Mouse (Mus musculus) C2C12 (cell line): ENCODE data around the gene Rhbdf2. TPM values are rescaled to one million over a fixed set of nuclear protein-coding genes. Genes with fewer than 3 reads are reported as not detected.
A peak's percentile ranks its signal among the peaks of the same experiment; 100 is the strongest.

Experiments used
- H3K27me3 ChIP-seq: one replicate; pipeline ENCODE4 v1.6.1; 2011; ENCODE audit not compliant: control insufficient read depth, insufficient read depth, insufficient read length
- H3K36me3 ChIP-seq: one replicate; pipeline ENCODE4 v1.6.1; 2011; ENCODE audit not compliant: control insufficient read depth, insufficient read depth
- H3K4me3 ChIP-seq: one replicate; pipeline ENCODE4 v1.5.1; 2011; ENCODE audit warnings: mild to moderate bottlenecking, control low read depth; ENCODE audit not compliant: poor library complexity, insufficient read depth, severe bottlenecking
- H3K79me2 ChIP-seq: one replicate; pipeline ENCODE4 v1.6.1; 2011; ENCODE audit not compliant: control insufficient read depth, insufficient read depth
- H3K79me3 ChIP-seq: one replicate; pipeline ENCODE4 v1.6.1; 2011; ENCODE audit warnings: low read depth, control low read depth
- H3ac ChIP-seq: one replicate; pipeline ENCODE3; 2011; ENCODE audit warnings: low read depth; ENCODE audit not compliant: control insufficient read depth, insufficient read length
- CEBPB ChIP-seq: IDR thresholded peaks from one replicate; pipeline ENCODE4 v1.6.1; 2011; ENCODE audit warnings: low read depth, mild to moderate bottlenecking, control low read depth, moderate library complexity
- CTCF ChIP-seq: IDR thresholded peaks from one replicate; pipeline ENCODE4 v1.5.1; 2011; ENCODE audit not compliant: control insufficient read depth, insufficient read depth, insufficient read length
- FOSL1 ChIP-seq: IDR thresholded peaks from one replicate; pipeline ENCODE4 v1.8.0; 2011; ENCODE audit warnings: mild to moderate bottlenecking, low read length; ENCODE audit not compliant: poor library complexity, insufficient read depth, severe bottlenecking
- MAX ChIP-seq: IDR thresholded peaks from one replicate; pipeline ENCODE4 v1.6.1; 2011; ENCODE audit warnings: mild to moderate bottlenecking, control low read depth
- MYOD1 ChIP-seq: IDR thresholded peaks from one replicate; pipeline ENCODE4 v1.6.1; 2011; ENCODE audit warnings: low read depth; ENCODE audit not compliant: control insufficient read depth, insufficient read length
- MYOG ChIP-seq: IDR thresholded peaks from one replicate; pipeline ENCODE4 v1.6.1; 2011; ENCODE audit not compliant: control insufficient read depth, insufficient read length; ENCODE audit errors: extremely low read depth
- USF1 ChIP-seq: IDR thresholded peaks from one replicate; pipeline ENCODE4 v1.6.1; 2011; ENCODE audit warnings: low read depth, mild to moderate bottlenecking, control low read depth, moderate library complexity
- polyA plus RNA-seq: library from polyadenylated mRNA; unstranded; fragments of >200 nt; fragmentation: generic; extraction: Trizol; gene quantifications from one replicate; pipeline ENCODE4 v1.2.1, GENCODE M21; 2012; ENCODE audit warnings: missing spikeins

The Rhbdf2 gene
- polyA plus RNA-seq, 1 experiment = 1.9 TPM

DNA sequence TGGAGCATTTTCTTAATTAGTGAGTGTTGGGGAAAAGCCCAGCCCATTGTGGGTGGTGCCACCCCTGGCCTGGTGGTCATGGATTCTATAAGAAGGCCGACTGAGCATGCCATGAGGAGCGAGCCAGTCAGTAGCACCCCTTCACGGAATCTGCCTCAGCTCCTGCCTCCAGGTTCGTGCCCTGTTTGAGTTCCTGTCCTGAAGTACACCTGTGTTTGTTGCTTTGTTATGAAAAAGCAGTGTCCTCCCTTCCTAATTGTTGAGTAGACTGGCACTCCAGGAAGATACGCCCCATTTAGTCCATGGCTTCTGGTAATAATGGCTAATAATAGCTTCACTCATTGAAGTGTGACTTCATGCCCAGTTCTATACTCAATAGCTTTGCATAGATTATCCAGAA, 40.5 kb downstream of the Rhbdf2 start, which contains the start of gene Aanat:
Aanat (plus strand) TSS at position 123 of the 400 bp plus-strand sequence.
- H3K79me2 ChIP-seq = no peaks in the 10 kb centered on the region
- no peaks in the 10 kb centered on the region for H3K79me3 ChIP-seq
- no peak for TF ChIP-seq CTCF
- TF ChIP-seq MYOD1 = no peak
- no peak within 1 kb of the TSS for H3K4me3 ChIP-seq
- H3K27me3 ChIP-seq = no peaks in the 10 kb centered on the region
- H3K36me3 ChIP-seq = no peaks in the 10 kb centered on the region
- H3ac ChIP-seq = no peak within 1 kb of the TSS

DNA sequence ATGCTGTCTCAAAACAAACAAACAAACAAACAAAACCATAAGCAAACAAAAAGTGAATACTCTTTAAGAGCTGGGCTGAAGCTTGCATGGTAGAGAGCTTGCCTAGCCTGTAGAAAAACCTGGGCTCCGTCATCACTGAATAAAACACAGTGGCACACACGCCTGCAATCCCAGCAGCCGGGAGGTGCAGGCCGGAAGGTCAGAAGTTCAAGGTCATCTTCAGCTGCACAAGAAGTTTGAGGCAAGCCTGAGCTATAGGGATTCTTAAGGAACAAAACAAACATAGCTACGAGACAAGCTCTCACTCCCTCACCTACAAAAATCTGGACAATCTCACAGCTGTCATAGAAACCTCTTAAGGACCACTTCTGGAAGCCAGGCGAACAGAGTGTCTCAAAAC, 41.1 kb downstream of the Rhbdf2 start:
- no peak overlapping the region for H3K4me3 ChIP-seq
- H3K79me2 ChIP-seq = peaks cover 6% of the 10 kb centered on the region
- no peaks in the 10 kb centered on the region for H3K27me3 ChIP-seq
- peaks cover under 1% of the 10 kb centered on the region for H3K79me3 ChIP-seq
- H3K36me3 ChIP-seq = no peaks in the 10 kb centered on the region
- H3ac ChIP-seq = no peak overlapping the region
- TF ChIP-seq CTCF (no peak), FOSL1 (no peak), MYOG (no peak), USF1 (no peak)

DNA sequence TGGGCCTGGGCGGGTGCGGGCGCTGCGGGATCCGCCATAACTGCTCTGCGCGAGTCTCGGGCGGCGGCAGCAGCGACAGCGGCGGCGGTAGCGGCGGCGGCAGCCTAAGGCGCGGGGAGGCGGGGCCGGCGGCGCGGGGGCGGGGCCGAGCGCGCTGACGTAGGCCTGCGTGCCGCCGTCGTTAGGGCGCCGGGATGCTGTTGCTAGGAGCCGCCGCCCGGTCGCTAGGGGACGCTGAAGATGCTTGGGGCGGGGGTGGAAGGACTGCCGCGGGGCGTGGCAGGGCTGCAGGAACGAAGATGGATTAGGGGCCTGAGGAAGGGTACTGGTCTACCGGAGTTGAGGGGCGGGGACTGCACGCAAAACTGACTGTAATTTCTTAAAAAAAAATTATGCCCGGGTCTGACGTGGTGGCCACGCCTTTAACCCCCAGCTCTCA, 45.4 kb downstream of the Rhbdf2 start, which contains the start of gene Ube2o:
Ube2o (minus strand) TSS at position 72 of the 439 bp plus-strand sequence.
- Histone ChIP-seq H3K27me3 (no peaks in the 10 kb centered on the region), H3K79me3 (peaks cover 42% of the 10 kb centered on the region), H3ac (peak within 1 kb of the TSS; percentile 87), H3K36me3 (peaks cover 4% of the 10 kb centered on the region), H3K4me3 (peak within 1 kb of the TSS; percentile 85), H3K79me2 (peaks cover 48% of the 10 kb centered on the region)
- no peak for TF ChIP-seq CEBPB
- TF ChIP-seq FOSL1 = no peak
- no peak for TF ChIP-seq MAX
- TF ChIP-seq CTCF = peak; percentile 19
- no peak for TF ChIP-seq USF1
- no peak for TF ChIP-seq MYOD1
- TF ChIP-seq MYOG = no peak

DNA sequence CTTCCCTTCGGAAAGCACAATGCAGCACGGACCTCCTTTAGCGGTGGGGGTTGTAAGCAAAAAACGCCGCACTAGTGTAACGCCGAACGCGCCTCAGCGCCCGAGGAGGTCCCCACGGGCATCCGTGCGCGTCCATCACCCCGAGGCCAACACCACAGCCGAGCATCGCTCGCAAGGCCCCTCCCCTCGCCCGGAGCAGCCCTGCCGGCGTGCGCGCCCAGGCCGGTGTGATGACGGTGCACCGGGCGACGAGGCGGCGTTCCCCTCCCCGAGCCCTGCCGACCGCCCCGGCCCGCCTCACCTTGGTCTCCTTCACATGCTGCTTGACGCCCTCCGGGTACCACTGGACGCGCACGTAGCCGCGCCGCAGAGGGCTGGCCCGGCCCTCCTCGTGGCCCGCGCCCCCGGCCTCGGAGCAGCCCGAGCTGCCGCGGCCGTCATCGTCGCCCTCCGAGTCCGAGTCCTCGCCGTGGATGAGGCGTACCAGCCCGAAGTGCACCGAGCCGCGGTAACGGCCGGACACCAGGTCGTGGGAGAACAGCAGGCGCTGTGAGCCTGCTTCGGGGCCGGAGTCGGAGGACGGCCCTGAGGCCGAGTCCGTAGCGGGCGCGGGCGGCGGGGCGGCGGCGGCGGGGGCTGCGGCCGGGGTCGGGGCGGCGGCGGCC, 46.0 kb downstream of the Rhbdf2 start:
- TF ChIP-seq MYOG = no peak
- TF ChIP-seq MAX = no peak
- no peak for TF ChIP-seq CEBPB
- H3K27me3 ChIP-seq = no peaks in the 10 kb centered on the region

DNA sequence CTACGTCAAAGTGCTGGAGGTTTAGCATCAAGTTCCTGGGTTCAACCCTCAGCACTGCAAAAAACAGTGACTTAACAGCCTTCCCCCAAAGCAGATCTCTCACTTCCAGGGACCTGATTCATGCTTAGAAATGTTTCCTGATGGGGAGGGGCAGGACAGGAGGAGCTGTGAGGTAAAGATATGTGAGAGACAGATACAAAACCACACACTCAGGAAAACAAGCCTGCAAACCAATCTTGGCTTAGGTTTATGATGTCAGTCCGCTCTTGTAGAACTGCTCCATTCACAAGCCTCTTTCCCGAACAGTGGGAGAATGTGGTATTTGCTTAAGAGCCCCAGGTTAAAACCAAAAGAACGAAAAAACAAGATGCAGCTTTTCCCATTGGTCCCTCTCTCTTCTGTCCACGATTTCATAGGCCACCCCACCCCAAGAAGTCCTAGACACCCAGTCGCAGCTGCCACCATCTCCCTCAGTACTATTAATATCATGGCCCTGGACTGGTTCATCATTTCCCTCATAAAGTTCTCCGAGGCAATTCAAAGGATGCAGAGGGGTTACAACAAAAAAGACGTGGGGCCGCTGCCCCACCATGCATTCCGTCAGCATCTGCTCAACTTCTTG, 46.7 kb downstream of the Rhbdf2 start:
- no peak for TF ChIP-seq MYOG
- no peak for TF ChIP-seq USF1
- TF ChIP-seq CTCF = no peak
- no peak for TF ChIP-seq CEBPB
- no peak for TF ChIP-seq MYOD1
- no peak for TF ChIP-seq MAX
- no peak for TF ChIP-seq FOSL1
- H3ac ChIP-seq = peak overlapping the region; percentile 87
- no peaks in the 10 kb centered on the region for H3K27me3 ChIP-seq
- H3K79me2 ChIP-seq = peaks cover 61% of the 10 kb centered on the region
- H3K36me3 ChIP-seq = peaks cover 4% of the 10 kb centered on the region
- peak overlapping the region; percentile 85 for H3K4me3 ChIP-seq
- peaks cover 54% of the 10 kb centered on the region for H3K79me3 ChIP-seq

More for the DNA sequence above, 46.0 kb downstream of the Rhbdf2 start:
- Histone ChIP-seq H3ac (peak overlapping the region; percentile 87), H3K4me3 (peak overlapping the region; percentile 85), H3K79me2 (peaks cover 54% of the 10 kb centered on the region), H3K79me3 (peaks cover 47% of the 10 kb centered on the region), H3K36me3 (peaks cover 4% of the 10 kb centered on the region)

DNA sequence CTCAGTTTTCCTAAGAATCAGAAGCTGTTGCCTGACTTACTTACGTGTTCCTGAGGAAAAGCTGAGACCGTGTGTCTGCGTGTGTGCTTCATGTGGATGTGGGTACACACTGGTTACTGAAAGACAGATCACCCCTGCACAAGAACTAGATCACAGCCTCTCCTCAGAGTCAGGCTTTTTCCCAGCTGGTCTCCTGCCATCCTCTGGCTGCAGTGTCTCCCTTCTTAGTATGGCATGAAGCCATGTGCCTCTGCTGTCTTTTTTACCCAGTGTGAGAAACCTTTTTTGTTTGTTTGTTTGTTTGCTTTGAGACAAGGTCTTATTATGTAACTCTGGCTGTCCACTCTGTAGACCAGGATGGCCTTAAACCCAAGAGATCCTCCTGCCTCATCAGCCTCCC, 47.5 kb downstream of the Rhbdf2 start:
- peaks cover 62% of the 10 kb centered on the region for H3K79me3 ChIP-seq
- H3K27me3 ChIP-seq = no peaks in the 10 kb centered on the region
- peaks cover 70% of the 10 kb centered on the region for H3K79me2 ChIP-seq
- peaks cover 4% of the 10 kb centered on the region for H3K36me3 ChIP-seq
- no peak overlapping the region for H3ac ChIP-seq
- no peak for TF ChIP-seq MYOG
- TF ChIP-seq MYOD1 = no peak
- no peak for TF ChIP-seq FOSL1
- TF ChIP-seq MAX = no peak
- no peak for TF ChIP-seq CEBPB
- TF ChIP-seq USF1 = no peak
- TF ChIP-seq CTCF = no peak
- H3K4me3 ChIP-seq = no peak overlapping the region
